Mouse (Mus musculus) heart, postnatal 10 days (tissue): Measurements from ENCODE around the gene Gm26741. TPM values are rescaled to one million over a fixed set of nuclear protein-coding genes. Genes with fewer than 3 reads are reported as not detected.
"Not testable (repeated sequence)": the region's sequence is repeated elsewhere in the genome, so short reads cannot be mapped to it uniquely, and the experiment has no call there.

Experiments
- DNase-seq, 2 experiments: peaks; one replicate each; pipeline ENCODE4 v3.0.0; 2021
- intact Hi-C: fragments of 180-260 bp; cut with DNase I; formaldehyde crosslinking; loops from one replicate; pipeline ENCODE4 v1.15.1; 2025
- total RNA-seq, 2 experiments: library from RNA; stranded (reverse); gene quantifications; 2 replicates each; pipeline ENCODE4 v1.2.3; 2021

The Gm26741 gene
- not detected for total RNA-seq

- intact Hi-C loops: no loop called here
- no peak for DNase-seq
Observed at GRCm38 (mm10) chr10:52358467-52358866, at the start of gene Gm26741. Gm26741 (plus strand) TSS chr10:52358767.

GRCm38 (mm10) chr10:52309196-52309595 is 49.4 kb upstream of the Gm26741 start:
- intact Hi-C loops: loop anchor here (2.0 kb wide), 2 partner anchors 14 to 74 kb away; no protein-coding TSS in a partner anchor
- DNase-seq: peak; percentile 69 to 74

GRCm38 (mm10) chr10:52319506-52320286 is 38.9 kb upstream of the Gm26741 start:
- intact Hi-C loops: no loop called here
- no peak for DNase-seq

- no peak for DNase-seq
- intact Hi-C loops: no loop called here
Observed at GRCm38 (mm10) chr10:52321918-52322317, 36.6 kb upstream of the Gm26741 start.

- DNase-seq: peak; percentile 42 to 74
- intact Hi-C loops: loop anchor here (1.0 to 5.0 kb wide), 3 partner anchors 99 to 224 kb away; no protein-coding TSS in a partner anchor
Observed at GRCm38 (mm10) chr10:52331007-52331406, 27.6 kb upstream of the Gm26741 start.

- intact Hi-C loops, DNase-seq: not testable (repeated sequence)
Observed at GRCm38 (mm10) chr10:52343324-52343723, 15.2 kb upstream of the Gm26741 start.

GRCm38 (mm10) chr10:52353184-52353583 is 5.4 kb upstream of the Gm26741 start:
- DNase-seq: no peak
- intact Hi-C loops: no loop called here

- intact Hi-C loops: no loop called here
- no peak for DNase-seq
Observed at GRCm38 (mm10) chr10:52360241-52360735, 1.7 kb downstream of the Gm26741 start.

- intact Hi-C loops: no loop called here
- DNase-seq: no peak
Observed at GRCm38 (mm10) chr10:52360862-52361609, 2.5 kb downstream of the Gm26741 start.

- no peak for DNase-seq
- intact Hi-C loops: no loop called here
Observed at GRCm38 (mm10) chr10:52368376-52368775, 9.8 kb downstream of the Gm26741 start.

GRCm38 (mm10) chr10:52373834-52374233 is 15.3 kb downstream of the Gm26741 start:
- DNase-seq: no peak
- intact Hi-C loops: no loop called here

GRCm38 (mm10) chr10:52374651-52375050 is 16.1 kb downstream of the Gm26741 start:
- intact Hi-C loops: no loop called here
- no peak for DNase-seq

- no peak for DNase-seq
- intact Hi-C loops: no loop called here
Observed at GRCm38 (mm10) chr10:52376422-52376821, 17.9 kb downstream of the Gm26741 start.

GRCm38 (mm10) chr10:52377813-52378212 is 19.2 kb downstream of the Gm26741 start:
- intact Hi-C loops: no loop called here
- no peak for DNase-seq

- intact Hi-C loops: loop anchor here (2.0 kb wide), 1 partner anchor 149 kb away; the partner anchor contains the start of gene Dcbld1
- no peak for DNase-seq
Observed at GRCm38 (mm10) chr10:52381321-52381801, 22.8 kb downstream of the Gm26741 start.

- intact Hi-C loops: loop anchor here (2.0 kb wide), 1 partner anchor 149 kb away; the partner anchor contains the start of gene Dcbld1
- DNase-seq: peak; percentile 98
Observed at GRCm38 (mm10) chr10:52381845-52382591, 23.5 kb downstream of the Gm26741 start, which contains the start of gene Gopc. Gopc (minus strand) TSS chr10:52382124.

GRCm38 (mm10) chr10:52383022-52383421 is 24.5 kb downstream of the Gm26741 start:
- intact Hi-C loops: no loop called here
- DNase-seq: peak in 1 of 2 experiments; percentile 12

- intact Hi-C loops: no loop called here
Observed at GRCm38 (mm10) chr10:52383522-52383921, 25.0 kb downstream of the Gm26741 start.

GRCm38 (mm10) chr10:52384823-52385610 is 26.4 kb downstream of the Gm26741 start:
- intact Hi-C loops: loop anchor here (1.0 to 5.0 kb wide), 4 partner anchors 32 to 278 kb away; partner anchors contain the start of gene Nus1
- peak; percentile 65 to 79 for DNase-seq

More at GRCm38 (mm10) chr10:52383522-52383921, 25.0 kb downstream of the Gm26741 start:
- no peak for DNase-seq
